Mouse (Mus musculus): ENCODE results near the gene Npw. TPM values are rescaled to one million over a fixed set of nuclear protein-coding genes. Genes with fewer than 3 reads are reported as not detected.

The Npw gene
- polyA plus RNA-seq, 1 experiment from 2014 or later, result 0.26 TPM

DNA sequence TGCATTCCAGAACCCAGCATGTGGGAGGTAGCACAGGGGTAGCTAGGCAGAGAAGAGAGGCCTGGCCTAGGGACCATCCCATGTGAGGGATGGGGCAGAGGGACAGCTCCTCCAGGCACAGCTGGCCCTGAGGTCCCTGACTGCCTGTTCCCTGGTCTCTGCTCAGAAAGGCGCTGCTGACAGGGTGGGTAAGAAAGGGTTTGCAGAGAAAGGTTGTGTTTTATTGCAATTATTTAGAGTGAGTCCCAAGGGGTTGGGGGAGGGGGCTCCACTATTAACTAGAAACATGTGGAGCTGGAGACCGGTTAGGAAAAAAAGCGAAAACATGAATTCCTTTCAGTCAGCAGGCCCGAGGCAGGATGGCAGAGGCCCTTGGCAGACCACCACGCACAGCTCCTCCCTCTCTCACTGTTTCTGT is 18.7 kb downstream of the Npw start:
- H3K27ac ChIP-seq, result peak overlapping the region; percentile 75
- 60% methylated on average over 5 of the region's 5 CpGs for WGBS
- peaks cover 38% of the 10 kb centered on the region for H3K4me1 ChIP-seq (replicated peaks)
- H3K4me2 ChIP-seq, result no peak overlapping the region
- H3K27me3 ChIP-seq, result peaks cover 8% of the 10 kb centered on the region; the same call in 1 of the 2 replicates
- H3K36me3 ChIP-seq, result peaks cover 4% of the 10 kb centered on the region; the same call in 1 of the 2 replicates
- H3K9me3 ChIP-seq (replicated peaks), result no peaks in the 10 kb centered on the region
- ATAC-seq (replicated peaks; ENCODE audit: insufficient number of reproducible peaks, insufficient read depth, low FRiP score, low read depth), result no peak; the same call in 1 of the 2 replicates
- H3K4me3 ChIP-seq, result no peak overlapping the region
- H3K9ac ChIP-seq, result no peak overlapping the region

DNA sequence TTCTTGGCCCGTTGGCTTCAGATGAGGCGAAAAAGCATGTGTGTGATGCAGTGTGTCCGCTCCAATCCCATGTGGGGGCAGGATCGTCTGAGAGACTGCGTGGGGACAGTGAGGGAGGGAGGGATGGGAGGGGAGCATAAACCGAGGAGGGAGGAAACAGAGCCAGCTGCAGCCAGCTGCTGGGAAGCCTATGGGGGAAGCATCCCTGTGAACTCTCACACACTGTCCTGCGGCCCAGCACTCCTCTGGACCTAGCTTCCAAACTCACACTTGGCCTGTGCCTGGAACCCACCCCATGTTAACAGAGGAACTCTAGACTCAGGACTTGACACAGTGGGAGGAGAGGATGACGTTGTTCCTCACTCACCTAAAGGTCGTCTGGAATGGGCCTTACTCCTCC is 19.4 kb downstream of the Npw start:
- ATAC-seq (replicated peaks; ENCODE audit: insufficient number of reproducible peaks, insufficient read depth, low FRiP score, low read depth), result peak; percentile 54; the same call in 1 of the 2 replicates
- Histone ChIP-seq H3K9ac (no peak overlapping the region), H3K36me3 (peaks cover 4% of the 10 kb centered on the region; the same call in 1 of the 2 replicates), H3K27me3 (peaks cover 10% of the 10 kb centered on the region; the same call in 1 of the 2 replicates), H3K4me2 (no peak overlapping the region), H3K4me3 (no peak overlapping the region), H3K9me3 (replicated peaks) (no peaks in the 10 kb centered on the region), H3K27ac (peak overlapping the region; percentile 75), H3K4me1 (replicated peaks) (peaks cover 33% of the 10 kb centered on the region)
- 59% methylated on average over 9 of the region's 9 CpGs for WGBS

DNA sequence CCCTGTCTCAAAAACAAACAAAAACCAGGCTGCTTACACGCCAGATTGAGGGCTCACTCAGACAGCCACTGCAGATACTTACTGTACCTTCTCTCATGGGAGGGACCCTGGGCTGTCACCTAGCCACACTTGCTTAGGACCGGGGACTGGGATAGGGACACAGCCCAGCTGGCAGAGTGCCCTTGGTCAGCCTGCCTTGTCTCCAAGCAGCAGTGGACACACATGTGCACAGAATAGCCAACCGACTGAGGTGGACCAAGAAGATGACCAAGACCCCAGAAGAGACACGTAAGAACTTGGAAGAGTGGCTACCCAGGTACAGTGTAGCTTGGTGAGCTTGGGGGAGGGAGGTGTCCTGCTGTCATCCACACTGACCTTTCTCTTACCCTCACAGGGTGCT is 20.0 kb downstream of the Npw start:
- H3K9me3 ChIP-seq (replicated peaks), result no peaks in the 10 kb centered on the region
- H3K9ac ChIP-seq, result no peak overlapping the region
- ATAC-seq (replicated peaks; ENCODE audit: insufficient number of reproducible peaks, insufficient read depth, low FRiP score, low read depth), result no peak
- H3K4me3 ChIP-seq, result no peak overlapping the region
- 0 out of 2 replicates have a peak overlapping the region, but pooled peaks have one; percentile 75 for H3K27ac ChIP-seq
- H3K4me1 ChIP-seq (replicated peaks), result peaks cover 34% of the 10 kb centered on the region
- WGBS, result 78% methylated on average over 4 of the region's 4 CpGs
- peaks cover 4% of the 10 kb centered on the region; the same call in 1 of the 2 replicates for H3K36me3 ChIP-seq
- no peak overlapping the region for H3K4me2 ChIP-seq
- peaks cover 10% of the 10 kb centered on the region; the same call in 1 of the 2 replicates for H3K27me3 ChIP-seq

GRCm38 (mm10) chr17:24636781-24637481 is 21.3 kb downstream of the Npw start:
- H3K4me2 ChIP-seq, result no peak overlapping the region
- H3K4me3 ChIP-seq, result no peak overlapping the region
- H3K9me3 ChIP-seq (replicated peaks), result no peaks in the 10 kb centered on the region
- peaks cover 4% of the 10 kb centered on the region; the same call in 1 of the 2 replicates for H3K36me3 ChIP-seq
- H3K27ac ChIP-seq, result no peak overlapping the region
- WGBS, result 69% methylated on average over 5 of the region's 5 CpGs
- peaks cover 10% of the 10 kb centered on the region; the same call in 1 of the 2 replicates for H3K27me3 ChIP-seq
- H3K9ac ChIP-seq, result no peak overlapping the region
- H3K4me1 ChIP-seq (replicated peaks), result peaks cover 41% of the 10 kb centered on the region
- ATAC-seq (replicated peaks; ENCODE audit: insufficient number of reproducible peaks, insufficient read depth, low FRiP score, low read depth), result no peak

GRCm38 (mm10) chr17:24635694-24636093 is 22.6 kb downstream of the Npw start:
- 84% methylated on average over 5 of the region's 5 CpGs for WGBS
- no peak for ATAC-seq (replicated peaks; ENCODE audit: insufficient number of reproducible peaks, insufficient read depth, low FRiP score, low read depth)
- Histone ChIP-seq H3K4me2 (no peak overlapping the region), H3K27ac (no peak overlapping the region), H3K4me3 (no peak overlapping the region), H3K9me3 (replicated peaks) (no peaks in the 10 kb centered on the region), H3K27me3 (peaks cover 10% of the 10 kb centered on the region; the same call in 1 of the 2 replicates), H3K36me3 (peaks cover 6% of the 10 kb centered on the region), H3K9ac (no peak overlapping the region), H3K4me1 (replicated peaks) (peaks cover 46% of the 10 kb centered on the region)

- Histone ChIP-seq H3K27me3 (peaks cover 10% of the 10 kb centered on the region; the same call in 1 of the 2 replicates), H3K36me3 (peaks cover 12% of the 10 kb centered on the region), H3K4me3 (no peak overlapping the region), H3K27ac (no peak overlapping the region), H3K9ac (no peak overlapping the region), H3K4me2 (no peak overlapping the region), H3K9me3 (replicated peaks) (no peaks in the 10 kb centered on the region), H3K4me1 (replicated peaks) (peaks cover 45% of the 10 kb centered on the region)
- 46% methylated on average over 4 of the region's 4 CpGs for WGBS
- no peak for ATAC-seq (replicated peaks; ENCODE audit: insufficient number of reproducible peaks, insufficient read depth, low FRiP score, low read depth)
These were observed 23.2 kb downstream of the Npw start for GRCm38 (mm10) chr17:24635024-24635423.

- H3K27me3 ChIP-seq, result peaks cover 10% of the 10 kb centered on the region; the same call in 1 of the 2 replicates
- no peak overlapping the region for H3K9ac ChIP-seq
- H3K4me3 ChIP-seq, result no peak overlapping the region
- no peak for ATAC-seq (replicated peaks; ENCODE audit: insufficient number of reproducible peaks, insufficient read depth, low FRiP score, low read depth)
- H3K4me1 ChIP-seq (replicated peaks), result peaks cover 35% of the 10 kb centered on the region
- H3K27ac ChIP-seq, result peak overlapping the region; percentile 93
- WGBS, result 94% methylated on average over 11 of the region's 11 CpGs
- peaks cover 19% of the 10 kb centered on the region for H3K36me3 ChIP-seq
- H3K9me3 ChIP-seq (replicated peaks), result no peaks in the 10 kb centered on the region
- H3K4me2 ChIP-seq, result no peak overlapping the region
These were observed 24.4 kb downstream of the Npw start for GRCm38 (mm10) chr17:24633831-24634230.

DNA sequence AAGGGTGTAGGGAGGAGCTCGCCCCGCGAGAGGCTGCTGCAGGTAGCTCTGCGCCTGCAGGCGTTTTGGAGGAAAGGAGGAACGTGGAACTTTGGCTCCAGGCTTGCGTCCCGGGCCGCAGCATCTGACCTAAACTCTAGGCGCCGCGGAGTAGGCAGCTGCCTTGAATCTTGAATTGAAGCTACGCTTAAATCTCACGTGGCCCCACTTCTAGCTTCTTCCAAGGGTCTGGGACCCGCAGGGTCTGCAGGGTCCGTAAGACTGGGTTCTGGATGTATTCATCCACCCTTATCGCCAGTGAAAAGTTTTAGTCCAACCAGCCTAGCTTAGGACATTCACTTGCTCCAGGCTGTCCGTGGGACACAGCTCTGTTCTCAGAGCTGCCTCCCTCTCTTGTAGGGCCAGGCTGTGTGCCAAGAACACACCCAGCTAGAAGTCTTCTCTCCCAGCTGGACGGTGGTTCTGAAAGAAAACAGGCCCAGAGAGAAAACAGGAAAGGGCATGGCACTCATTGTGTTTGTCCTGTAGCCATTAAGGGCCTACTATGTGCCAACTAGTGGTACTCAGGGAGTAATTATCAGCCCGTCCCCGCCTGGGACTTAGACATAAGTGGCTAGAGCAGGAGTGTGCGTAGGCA is 25.3 kb downstream of the Npw start:
- H3K4me1 ChIP-seq (replicated peaks), result peaks cover 38% of the 10 kb centered on the region
- peaks cover 7% of the 10 kb centered on the region; the same call in 1 of the 2 replicates for H3K27me3 ChIP-seq
- peak overlapping the region; percentile 82 for H3K9ac ChIP-seq
- no peaks in the 10 kb centered on the region for H3K9me3 ChIP-seq (replicated peaks)
- WGBS, result 8% methylated on average over 22 of the region's 22 CpGs
- ATAC-seq (replicated peaks; ENCODE audit: insufficient number of reproducible peaks, insufficient read depth, low FRiP score, low read depth), result peak; percentile 60
- H3K4me3 ChIP-seq, result peak overlapping the region; percentile 79
- peak overlapping the region; percentile 93 for H3K27ac ChIP-seq
- peaks cover 24% of the 10 kb centered on the region for H3K36me3 ChIP-seq
- peak overlapping the region; percentile 82 for H3K4me2 ChIP-seq

DNA sequence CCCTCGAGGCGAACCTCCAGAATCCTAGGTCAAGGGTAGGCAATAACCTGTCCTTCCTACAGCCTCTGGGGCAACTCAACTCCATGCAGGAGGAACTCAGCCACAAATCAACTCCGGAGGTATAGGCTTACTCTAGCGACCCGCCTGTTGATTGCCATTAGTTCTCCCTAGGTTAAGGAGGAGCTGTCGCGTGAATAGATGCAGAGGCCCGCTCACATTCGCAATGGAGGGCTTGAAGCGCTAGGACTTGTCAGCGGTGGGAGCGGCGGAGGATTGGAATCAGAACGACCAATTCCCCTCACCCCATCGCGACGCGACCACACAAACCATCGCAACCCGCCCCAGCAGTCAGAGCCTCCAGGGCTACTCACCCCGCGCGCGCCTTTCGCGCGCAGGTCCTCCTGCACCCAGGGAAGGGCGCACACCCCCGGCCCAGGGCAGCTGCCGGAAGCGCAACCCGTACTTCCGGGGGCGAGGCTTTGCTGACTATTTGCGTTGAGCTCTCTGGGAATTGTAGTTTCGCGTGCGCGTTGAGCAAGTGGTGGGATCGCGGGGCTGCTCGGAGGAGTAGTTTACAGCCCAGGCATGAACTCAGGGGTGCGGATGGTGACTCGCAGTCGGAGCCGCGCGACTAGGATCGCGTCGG is 26.0 kb downstream of the Npw start, which contains the start of the genes Tsc2 and Nthl1:
TSS of gene Tsc2 (minus strand) at position 464 of the 646 bp plus-strand sequence.
TSS of gene Nthl1 (plus strand) at position 514 of the 646 bp plus-strand sequence.
- WGBS, result 1% methylated on average over 51 of the region's 51 CpGs
- H3K27me3 ChIP-seq, result peaks cover 7% of the 10 kb centered on the region; the same call in 1 of the 2 replicates
- H3K9me3 ChIP-seq (replicated peaks), result no peaks in the 10 kb centered on the region
- peak within 1 kb of the TSS; percentile 79 for H3K4me3 ChIP-seq
- ATAC-seq (replicated peaks; ENCODE audit: insufficient number of reproducible peaks, insufficient read depth, low FRiP score, low read depth), result peak; percentile 78
- peaks cover 38% of the 10 kb centered on the region for H3K4me1 ChIP-seq (replicated peaks)
- H3K27ac ChIP-seq, result peak within 1 kb of the TSS; percentile 93
- peak within 1 kb of the TSS; percentile 82 for H3K9ac ChIP-seq
- H3K4me2 ChIP-seq, result peak within 1 kb of the TSS; percentile 82
- H3K36me3 ChIP-seq, result peaks cover 31% of the 10 kb centered on the region

DNA sequence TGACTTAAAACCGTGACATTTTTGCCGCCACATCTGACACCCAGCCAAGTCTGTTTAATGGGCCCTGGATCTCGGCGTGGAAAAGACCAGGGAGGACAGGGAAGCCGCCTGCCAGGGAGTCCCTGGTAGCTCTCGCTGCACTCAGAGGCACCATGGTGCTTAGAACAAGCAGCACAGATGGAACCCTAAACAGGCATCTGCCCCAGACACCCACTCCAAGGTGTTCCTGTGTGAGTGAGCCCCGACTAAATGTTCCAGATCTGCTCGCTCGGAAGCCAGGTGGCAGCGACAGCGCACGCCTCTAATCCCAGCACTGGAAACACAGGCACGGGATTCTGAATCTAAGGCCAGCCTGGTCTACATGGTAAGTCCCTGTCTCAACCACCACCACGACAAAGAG is 28.2 kb downstream of the Npw start:
- H3K27ac ChIP-seq, result no peak overlapping the region
- no peaks in the 10 kb centered on the region for H3K9me3 ChIP-seq (replicated peaks)
- H3K36me3 ChIP-seq, result peaks cover 47% of the 10 kb centered on the region
- no peak overlapping the region for H3K4me3 ChIP-seq
- H3K27me3 ChIP-seq, result peaks cover 5% of the 10 kb centered on the region; the same call in 1 of the 2 replicates
- H3K9ac ChIP-seq, result no peak overlapping the region
- 83% methylated on average over 14 of the region's 14 CpGs for WGBS
- no peak for ATAC-seq (replicated peaks; ENCODE audit: insufficient number of reproducible peaks, insufficient read depth, low FRiP score, low read depth)
- peaks cover 29% of the 10 kb centered on the region for H3K4me1 ChIP-seq (replicated peaks)
- H3K4me2 ChIP-seq, result no peak overlapping the region

- no peak for ATAC-seq (replicated peaks; ENCODE audit: insufficient number of reproducible peaks, insufficient read depth, low FRiP score, low read depth)
- Histone ChIP-seq H3K4me3 (no peak overlapping the region), H3K36me3 (peaks cover 61% of the 10 kb centered on the region)
These were observed 29.6 kb downstream of the Npw start for GRCm38 (mm10) chr17:24628646-24629045.

More at GRCm38 (mm10) chr17:24628646-24629045, 29.6 kb downstream of the Npw start:
- Histone ChIP-seq H3K27me3 (no peaks in the 10 kb centered on the region), H3K4me2 (no peak overlapping the region), H3K4me1 (replicated peaks) (peaks cover 20% of the 10 kb centered on the region), H3K27ac (no peak overlapping the region), H3K9me3 (replicated peaks) (no peaks in the 10 kb centered on the region), H3K9ac (no peak overlapping the region)
- WGBS, result 20% methylated on average over 5 of the region's 5 CpGs
